Mouse (Mus musculus) midbrain, embryonic 11.5 days (tissue): ENCODE results near the gene Letm1. TPM values are rescaled to one million over a fixed set of nuclear protein-coding genes. Genes with fewer than 3 reads are reported as not detected.

Experiments used
- ATAC-seq: fragments of 200-750 bp; cut with Nextera tagmentation; 2 replicates; pipeline ENCODE4 v1.8.0; 2017; ENCODE audit warnings: moderate TSS enrichment, moderate library complexity; ENCODE audit not compliant: low FRiP score
- DNase-seq: peaks from one replicate; pipeline ENCODE4 v3.0.0; 2015; ENCODE audit warnings: low spot score; ENCODE audit errors: missing footprints
- H3K27ac ChIP-seq: fragments of 300-500 bp; sonication (generic); 2 replicates; pipeline ENCODE4 v1.5.1; 2014; ENCODE audit warnings: low read depth, low read length
- H3K27me3 ChIP-seq: fragments of 300-500 bp; sonication (generic); 2 replicates; pipeline ENCODE4 v1.6.1; 2014; ENCODE audit warnings: mild to moderate bottlenecking, low read length, moderate library complexity, mixed read lengths; ENCODE audit not compliant: control insufficient read depth, insufficient read depth
- H3K36me3 ChIP-seq: fragments of 300-500 bp; sonication (generic); 2 replicates; pipeline ENCODE4 v1.6.1; 2014; ENCODE audit warnings: mild to moderate bottlenecking, low read length, moderate library complexity, mixed read lengths; ENCODE audit not compliant: control insufficient read depth, insufficient read depth
- H3K4me1 ChIP-seq: fragments of 300-500 bp; sonication (generic); 2 replicates; pipeline ENCODE4 v1.6.1; 2014; ENCODE audit warnings: low read length; ENCODE audit not compliant: control insufficient read depth, insufficient read depth
- H3K4me2 ChIP-seq: fragments of 300-500 bp; sonication (generic); 2 replicates; pipeline ENCODE4 v1.6.1; 2014; ENCODE audit warnings: mild to moderate bottlenecking, moderate library complexity
- H3K4me3 ChIP-seq: fragments of 300-500 bp; sonication (generic); 2 replicates; pipeline ENCODE4 v1.5.1; 2014; ENCODE audit warnings: low read depth, low read length
- H3K9ac ChIP-seq: fragments of 300-500 bp; sonication (generic); 2 replicates; pipeline ENCODE4 v1.6.1; 2014; ENCODE audit warnings: low read length
- H3K9me3 ChIP-seq: fragments of 300-500 bp; sonication (generic); 2 replicates; pipeline ENCODE4 v1.6.1; 2016; ENCODE audit warnings: low read length; ENCODE audit not compliant: control insufficient read depth
- WGBS: fragments of 180-500 bp; shearing (Covaris S2); extraction: QIAGEN DNeasy Blood & Tissue Kit; methylation state at CpG from one replicate; pipeline ENCODE4 v1.1.7; 2014; 5-methylcytosine and 5-hydroxymethylcytosine counted together
- polyA plus RNA-seq: library from polyadenylated mRNA; unstranded; fragments of >200 nt; fragmentation: Nextera tagmentation; extraction: Ambion mirVana; gene quantifications from 2 replicates; pipeline ENCODE4 v1.2.1, GENCODE M21; 2014

The Letm1 gene
- polyA plus RNA-seq, 1 experiment from 2014 or later, result 49.3 TPM

DNA sequence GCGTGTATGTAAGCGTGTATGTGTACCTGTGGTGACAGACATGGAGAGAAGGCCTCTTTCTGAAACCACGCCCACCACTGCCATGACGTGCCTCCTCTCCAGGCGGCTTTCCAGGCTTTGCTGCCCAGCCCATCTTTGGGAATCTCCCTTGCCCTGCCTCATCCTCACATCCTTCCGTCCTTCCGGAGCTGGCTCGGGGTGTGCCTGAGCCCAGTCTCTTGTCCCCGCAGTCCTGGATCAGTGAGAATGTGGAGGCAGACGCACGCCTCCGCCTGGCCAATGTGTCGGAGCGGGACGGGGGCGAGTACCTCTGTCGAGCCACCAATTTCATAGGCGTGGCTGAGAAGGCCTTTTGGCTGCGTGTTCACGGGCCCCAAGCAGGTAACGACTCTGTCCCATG is 51.6 kb downstream of the Letm1 start:
- Histone ChIP-seq H3K4me2 (no peak overlapping the region), H3K27me3 (peaks cover 17% of the 10 kb centered on the region), H3K27ac (no peak overlapping the region), H3K36me3 (peaks cover 27% of the 10 kb centered on the region), H3K9me3 (no peaks in the 10 kb centered on the region), H3K4me1 (peaks cover 6% of the 10 kb centered on the region; the same call in 1 of the 2 replicates), H3K4me3 (no peak overlapping the region), H3K9ac (no peak overlapping the region)
- peak; percentile 80 for DNase-seq
- WGBS, result 61% methylated on average over 21 of the region's 21 CpGs
- no peak for ATAC-seq

DNA sequence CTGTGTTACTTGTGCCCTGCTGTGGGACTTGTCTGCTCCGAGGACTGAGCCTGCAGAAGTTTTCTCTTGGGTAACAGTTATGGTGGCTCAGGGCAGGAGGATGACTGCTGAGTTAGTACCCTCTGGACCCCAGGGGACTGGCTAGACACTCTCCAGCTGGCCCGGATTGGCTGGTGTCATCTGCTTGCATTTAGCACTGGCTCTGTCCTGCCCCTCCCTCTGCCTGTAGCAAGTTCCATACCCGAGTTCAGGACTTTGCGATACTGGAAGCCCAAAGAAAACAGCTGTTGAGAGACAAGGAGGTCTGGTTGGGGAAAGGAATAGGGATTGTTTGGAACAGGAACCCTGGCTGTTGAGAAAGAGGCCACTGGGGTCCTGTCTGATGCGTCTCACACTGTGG is 52.1 kb downstream of the Letm1 start:
- no peak overlapping the region for H3K9ac ChIP-seq
- no peak overlapping the region for H3K4me2 ChIP-seq
- H3K27me3 ChIP-seq, result peaks cover 17% of the 10 kb centered on the region

DNA sequence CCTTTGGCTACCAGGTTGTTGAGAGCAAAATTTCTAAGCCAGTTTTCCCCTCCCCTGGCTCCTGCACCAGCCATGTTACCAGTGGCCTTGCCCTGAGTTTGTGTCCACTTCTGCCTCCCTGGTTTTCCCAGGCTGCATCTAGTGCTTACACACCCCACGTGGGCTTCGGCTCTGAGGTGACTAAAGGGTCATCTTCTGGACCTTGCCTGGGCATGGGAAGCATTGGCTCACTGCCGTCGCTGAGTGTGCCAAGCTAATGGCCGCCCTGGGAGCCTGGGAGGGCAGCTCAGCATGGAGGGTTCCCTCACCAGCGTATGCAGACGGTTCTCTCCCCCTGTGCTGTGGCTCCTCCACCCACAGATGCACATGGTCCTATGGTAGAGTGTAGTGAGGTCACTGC is 53.8 kb downstream of the Letm1 start:
- ATAC-seq (no peak), DNase-seq (peak; percentile 76)
- no peaks in the 10 kb centered on the region for H3K9me3 ChIP-seq
- peaks cover 24% of the 10 kb centered on the region for H3K36me3 ChIP-seq
- H3K27ac ChIP-seq, result no peak overlapping the region
- H3K4me1 ChIP-seq, result peaks cover 27% of the 10 kb centered on the region
- no peak overlapping the region for H3K4me2 ChIP-seq
- H3K9ac ChIP-seq, result no peak overlapping the region; the same call in 1 of the 2 replicates
- 82% methylated on average over 7 of the region's 7 CpGs for WGBS
- no peak overlapping the region for H3K4me3 ChIP-seq
- peaks cover 32% of the 10 kb centered on the region for H3K27me3 ChIP-seq

More for the DNA sequence above, 52.1 kb downstream of the Letm1 start:
- no peak overlapping the region for H3K27ac ChIP-seq
- no peaks in the 10 kb centered on the region for H3K9me3 ChIP-seq
- WGBS, result 62% methylated on average over 5 of the region's 5 CpGs
- peak; percentile 85 for DNase-seq
- peaks cover 27% of the 10 kb centered on the region for H3K36me3 ChIP-seq
- peaks cover 11% of the 10 kb centered on the region for H3K4me1 ChIP-seq
- H3K4me3 ChIP-seq, result no peak overlapping the region
- no peak for ATAC-seq

GRCm38 (mm10) chr5:33726891-33727290 is 55.7 kb downstream of the Letm1 start:
- WGBS, result 86% methylated on average over 1 of the region's 1 CpGs
- Histone ChIP-seq H3K36me3 (peaks cover 16% of the 10 kb centered on the region), H3K27me3 (peaks cover 39% of the 10 kb centered on the region), H3K4me3 (no peak overlapping the region), H3K4me2 (no peak overlapping the region), H3K9me3 (no peaks in the 10 kb centered on the region), H3K27ac (no peak overlapping the region), H3K9ac (no peak overlapping the region), H3K4me1 (peaks cover 41% of the 10 kb centered on the region)
- DNase-seq (peak; percentile 78), ATAC-seq (no peak)

GRCm38 (mm10) chr5:33726081-33726647 is 56.5 kb downstream of the Letm1 start:
- H3K4me1 ChIP-seq, result peaks cover 45% of the 10 kb centered on the region
- DNase-seq (no peak), ATAC-seq (no peak)
- WGBS, result 85% methylated on average over 7 of the region's 7 CpGs
- H3K36me3 ChIP-seq, result peaks cover 14% of the 10 kb centered on the region; the same call in 1 of the 2 replicates
- peak overlapping the region; percentile 88 for H3K4me2 ChIP-seq
- 0 out of 2 replicates have a peak overlapping the region, but pooled peaks have one; percentile 88 for H3K4me3 ChIP-seq
- no peaks in the 10 kb centered on the region for H3K9me3 ChIP-seq
- H3K9ac ChIP-seq, result peak overlapping the region; percentile 27
- H3K27ac ChIP-seq, result no peak overlapping the region
- peaks cover 42% of the 10 kb centered on the region for H3K27me3 ChIP-seq

DNA sequence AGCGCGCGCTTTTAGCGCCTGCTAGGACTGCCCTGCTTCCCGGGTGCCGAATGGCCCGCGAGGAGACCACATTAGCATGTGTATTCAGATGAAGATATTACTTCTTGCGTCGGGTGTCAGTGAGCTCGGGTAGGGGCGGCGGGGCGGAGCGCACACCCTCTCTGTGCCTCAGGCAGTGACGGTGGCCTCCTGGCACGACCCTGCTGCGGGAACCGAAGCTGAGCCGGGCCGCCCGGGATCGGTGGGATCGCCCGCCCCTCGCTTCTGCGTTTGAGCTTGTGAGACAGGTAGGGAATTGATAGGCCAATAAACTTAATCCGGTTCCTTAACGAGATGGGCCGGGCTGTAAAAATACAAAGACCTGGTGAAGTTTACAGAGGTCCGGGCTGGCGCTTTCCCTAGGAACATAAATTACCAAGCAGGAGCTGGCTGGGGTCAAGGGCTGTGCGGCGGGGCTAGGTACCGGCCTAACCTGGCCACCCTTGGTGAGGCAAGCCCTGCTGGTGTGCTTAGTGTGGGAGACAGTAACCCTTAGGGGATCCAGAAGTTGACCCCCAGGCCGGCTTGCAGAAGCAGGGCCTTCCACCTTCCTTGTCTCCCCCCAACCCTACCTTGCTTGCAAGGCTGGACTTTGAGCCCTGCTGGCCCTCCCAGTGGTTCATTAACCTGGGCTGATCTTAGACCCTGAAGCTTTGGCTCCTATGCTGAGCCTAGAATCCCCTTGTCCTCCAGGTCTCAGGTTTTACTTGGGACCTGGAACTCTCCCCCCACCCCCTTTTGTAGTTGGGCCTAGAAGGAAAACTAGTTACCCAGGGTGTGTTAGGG is 58.8 kb downstream of the Letm1 start:
- Histone ChIP-seq H3K4me3 (peak overlapping the region; percentile 88), H3K4me1 (peaks cover 56% of the 10 kb centered on the region), H3K27me3 (peaks cover 50% of the 10 kb centered on the region), H3K27ac (peak overlapping the region; percentile 91), H3K9me3 (no peaks in the 10 kb centered on the region), H3K36me3 (peaks cover 8% of the 10 kb centered on the region; the same call in 1 of the 2 replicates), H3K4me2 (peak overlapping the region; percentile 88), H3K9ac (peak overlapping the region; percentile 97)
- ATAC-seq (peak; percentile 78), DNase-seq (no peak)
- WGBS, result 3% methylated on average over 36 of the region's 36 CpGs

DNA sequence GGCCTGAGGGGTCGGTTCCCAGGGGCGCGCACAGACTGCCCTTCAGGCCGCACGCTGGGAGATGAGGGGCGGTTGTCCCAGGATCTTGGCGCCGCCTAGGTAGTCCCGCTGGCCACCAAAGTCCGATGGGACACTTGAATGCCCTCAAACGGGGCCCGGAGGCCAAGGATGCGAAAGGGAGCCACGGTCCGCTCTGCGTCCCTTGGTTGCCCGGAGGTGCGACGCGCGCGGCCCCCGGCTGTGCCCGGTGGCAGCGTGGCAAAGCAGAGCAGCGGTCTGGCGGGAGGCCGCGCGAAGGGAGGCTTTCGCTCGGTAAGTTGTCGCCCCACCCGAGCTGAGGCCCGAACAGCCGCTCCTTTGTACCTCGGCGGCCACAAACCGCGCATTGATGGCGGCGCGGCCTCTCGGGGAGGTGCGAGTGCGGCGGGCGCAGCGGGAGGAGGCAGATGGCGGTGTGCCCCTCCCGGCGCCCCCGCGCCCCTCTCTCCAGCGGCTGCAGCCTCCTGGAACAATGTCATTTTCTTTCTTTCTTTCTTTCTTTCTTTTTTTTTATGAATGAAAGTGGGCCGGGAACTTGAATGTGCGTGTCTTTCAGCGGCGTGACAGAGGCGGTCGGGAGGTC is 59.5 kb downstream of the Letm1 start:
- Histone ChIP-seq H3K27ac (peak overlapping the region; percentile 91), H3K4me2 (peak overlapping the region; percentile 88), H3K4me3 (peak overlapping the region; percentile 88), H3K9me3 (no peaks in the 10 kb centered on the region), H3K4me1 (peaks cover 63% of the 10 kb centered on the region), H3K27me3 (peaks cover 53% of the 10 kb centered on the region), H3K36me3 (peaks cover 5% of the 10 kb centered on the region; the same call in 1 of the 2 replicates), H3K9ac (peak overlapping the region; percentile 97)
- peak; percentile 60 for ATAC-seq
- under 1% methylated on average over 61 of the region's 61 CpGs for WGBS
- DNase-seq, result peak; percentile 96

GRCm38 (mm10) chr5:33722266-33723018 is 60.2 kb downstream of the Letm1 start:
- Histone ChIP-seq H3K4me1 (peaks cover 65% of the 10 kb centered on the region), H3K4me3 (peak overlapping the region; percentile 88), H3K4me2 (peak overlapping the region; percentile 88), H3K27me3 (peaks cover 48% of the 10 kb centered on the region), H3K36me3 (no peaks in the 10 kb centered on the region), H3K27ac (peak overlapping the region; percentile 91), H3K9ac (peak overlapping the region; percentile 97), H3K9me3 (no peaks in the 10 kb centered on the region)
- DNase-seq, result peak; percentile 94
- WGBS, result under 1% methylated on average over 52 of the region's 53 CpGs
- ATAC-seq, result no peak; the same call in 1 of the 2 replicates
